Mouse (Mus musculus) kidney, embryonic 16.5 days (tissue): ENCODE results near the gene Reep6. TPM values are rescaled to one million over a fixed set of nuclear protein-coding genes. Genes with fewer than 3 reads are reported as not detected.
A peak's percentile ranks its signal among the peaks of the same experiment; 100 is the strongest.
"Not testable (repeated sequence)": the region's sequence is repeated elsewhere in the genome, so short reads cannot be mapped to it uniquely, and the experiment has no call there.

Source experiments
- ATAC-seq: fragments of 200-750 bp; cut with Nextera tagmentation; 2 replicates; pipeline ENCODE4 v1.8.0; 2017; ENCODE audit warnings: moderate TSS enrichment; ENCODE audit not compliant: low FRiP score, low TSS enrichment
- H3K27ac ChIP-seq: fragments of 300-500 bp; sonication (generic); 2 replicates; pipeline ENCODE4 v1.5.1; 2014; ENCODE audit warnings: low read length
- H3K27me3 ChIP-seq: fragments of 300-500 bp; sonication (generic); 2 replicates; pipeline ENCODE4 v1.6.1; 2014; ENCODE audit warnings: low read length, control low read depth, mixed read lengths; ENCODE audit not compliant: insufficient read depth
- H3K36me3 ChIP-seq: fragments of 300-500 bp; sonication (generic); 2 replicates; pipeline ENCODE4 v1.6.1; 2014; ENCODE audit warnings: low read length, control low read depth, mixed read lengths; ENCODE audit not compliant: insufficient read depth
- H3K4me1 ChIP-seq: fragments of 300-500 bp; sonication (generic); 2 replicates; pipeline ENCODE4 v1.6.1; 2014; ENCODE audit warnings: low read length, control low read depth, mixed read lengths; ENCODE audit not compliant: insufficient read depth
- H3K4me2 ChIP-seq: fragments of 300-500 bp; sonication (generic); replicated peaks from 2 replicates; pipeline ENCODE4 v1.6.1; 2014; ENCODE audit warnings: low read depth, low read length
- H3K4me3 ChIP-seq: fragments of 300-500 bp; sonication (generic); 2 replicates; pipeline ENCODE4 v1.5.1; 2014; ENCODE audit warnings: mild to moderate bottlenecking, low read length
- H3K9ac ChIP-seq: fragments of 300-500 bp; sonication (generic); replicated peaks from 2 replicates; pipeline ENCODE4 v1.6.1; 2014; ENCODE audit warnings: low read length
- H3K9me3 ChIP-seq: fragments of 300-500 bp; sonication (generic); 2 replicates; pipeline ENCODE4 v1.6.1; 2016; ENCODE audit warnings: low read length, control low read depth
- WGBS: fragments of 180-500 bp; shearing (Covaris S2); extraction: QIAGEN DNeasy Blood & Tissue Kit; methylation state at CpG from one replicate; pipeline ENCODE4 v1.1.7; 2014; 5-methylcytosine and 5-hydroxymethylcytosine counted together
- polyA plus RNA-seq: library from polyadenylated mRNA; unstranded; fragments of >200 nt; fragmentation: Nextera tagmentation; extraction: Ambion mirVana; gene quantifications from 2 replicates; pipeline ENCODE4 v1.2.1, GENCODE M21; 2015

Reep6 gene
- polyA plus RNA-seq, 1 experiment from 2014 or later, result 11.0 TPM

DNA sequence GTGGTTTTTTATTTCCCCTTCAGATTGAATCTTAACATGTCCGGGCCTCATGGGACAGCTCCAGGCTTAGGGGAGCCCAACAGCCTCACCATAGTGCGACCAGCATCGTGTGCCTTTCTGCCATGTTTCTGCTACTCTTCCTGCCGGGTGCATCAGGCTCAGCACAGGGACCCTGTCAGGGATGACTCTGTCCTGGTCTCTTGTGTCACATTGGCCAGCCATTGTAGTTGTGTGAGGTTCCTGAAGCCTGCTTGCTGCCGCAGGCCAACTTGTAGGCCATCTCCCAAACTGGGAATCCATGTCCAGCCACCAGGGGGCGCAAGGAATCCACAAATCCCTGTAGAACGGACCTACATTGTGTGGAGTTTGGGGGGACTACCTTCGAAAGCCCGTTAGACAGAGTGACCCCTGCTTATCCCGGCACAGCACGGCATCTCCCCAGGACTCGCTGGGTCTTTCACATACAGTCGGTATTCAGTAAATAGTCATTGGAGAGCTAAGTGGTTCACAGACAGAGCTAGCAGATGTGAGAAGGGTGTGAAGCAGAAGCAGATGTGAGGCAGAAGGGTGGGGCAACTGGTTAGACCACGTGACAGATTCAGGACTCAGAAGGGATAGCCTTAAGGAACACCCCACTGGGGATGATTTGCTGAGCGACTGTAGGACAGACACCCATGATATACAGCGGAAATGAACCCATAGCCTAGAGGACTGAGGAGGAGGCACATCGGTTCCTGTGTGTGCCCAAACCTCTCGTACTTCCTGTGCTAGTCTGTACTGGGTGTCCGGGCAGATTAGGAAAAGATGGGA lies 10.4 kb downstream of the Reep6 start:
- H3K4me2 ChIP-seq, result peak overlapping the region; percentile 28; the same call in 1 of the 2 replicates
- no peaks in the 10 kb centered on the region for H3K36me3 ChIP-seq
- H3K4me1 ChIP-seq, result peaks cover 28% of the 10 kb centered on the region
- 19% methylated on average over 19 of the region's 19 CpGs for WGBS
- H3K9me3 ChIP-seq, result no peaks in the 10 kb centered on the region
- no peak for ATAC-seq
- H3K27ac ChIP-seq, result no peak overlapping the region
- peaks cover 49% of the 10 kb centered on the region for H3K27me3 ChIP-seq
- H3K4me3 ChIP-seq, result no peak overlapping the region
- no peak overlapping the region for H3K9ac ChIP-seq

DNA sequence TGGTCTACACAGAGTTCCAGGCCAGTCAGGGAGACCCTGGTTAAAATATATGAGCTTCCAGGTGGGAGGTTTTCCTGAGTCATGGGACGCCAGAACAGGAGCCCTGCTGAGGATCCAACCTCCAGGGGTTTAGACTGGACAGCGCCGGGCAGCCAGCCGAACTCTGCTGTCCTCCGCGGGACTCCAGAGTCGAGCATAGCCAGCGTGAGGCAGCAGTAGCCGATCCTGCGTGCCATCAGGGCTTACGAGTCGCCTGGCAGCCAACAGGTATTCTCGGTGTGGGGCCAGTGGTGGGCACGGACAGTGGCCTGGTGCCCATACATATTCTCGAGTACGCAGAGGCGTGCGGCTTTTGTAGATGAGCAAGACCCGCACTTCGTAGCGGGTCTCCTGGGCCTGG lies 11.3 kb downstream of the Reep6 start:
- no peak overlapping the region for H3K9ac ChIP-seq
- H3K4me3 ChIP-seq, result no peak overlapping the region
- H3K9me3 ChIP-seq, result no peaks in the 10 kb centered on the region
- H3K27ac ChIP-seq, result no peak overlapping the region
- H3K4me1 ChIP-seq, result peaks cover 31% of the 10 kb centered on the region
- peaks cover 58% of the 10 kb centered on the region for H3K27me3 ChIP-seq
- H3K36me3 ChIP-seq, result no peaks in the 10 kb centered on the region
- ATAC-seq, result no peak
- no peak overlapping the region for H3K4me2 ChIP-seq
- WGBS, result 14% methylated on average over 21 of the region's 21 CpGs

DNA sequence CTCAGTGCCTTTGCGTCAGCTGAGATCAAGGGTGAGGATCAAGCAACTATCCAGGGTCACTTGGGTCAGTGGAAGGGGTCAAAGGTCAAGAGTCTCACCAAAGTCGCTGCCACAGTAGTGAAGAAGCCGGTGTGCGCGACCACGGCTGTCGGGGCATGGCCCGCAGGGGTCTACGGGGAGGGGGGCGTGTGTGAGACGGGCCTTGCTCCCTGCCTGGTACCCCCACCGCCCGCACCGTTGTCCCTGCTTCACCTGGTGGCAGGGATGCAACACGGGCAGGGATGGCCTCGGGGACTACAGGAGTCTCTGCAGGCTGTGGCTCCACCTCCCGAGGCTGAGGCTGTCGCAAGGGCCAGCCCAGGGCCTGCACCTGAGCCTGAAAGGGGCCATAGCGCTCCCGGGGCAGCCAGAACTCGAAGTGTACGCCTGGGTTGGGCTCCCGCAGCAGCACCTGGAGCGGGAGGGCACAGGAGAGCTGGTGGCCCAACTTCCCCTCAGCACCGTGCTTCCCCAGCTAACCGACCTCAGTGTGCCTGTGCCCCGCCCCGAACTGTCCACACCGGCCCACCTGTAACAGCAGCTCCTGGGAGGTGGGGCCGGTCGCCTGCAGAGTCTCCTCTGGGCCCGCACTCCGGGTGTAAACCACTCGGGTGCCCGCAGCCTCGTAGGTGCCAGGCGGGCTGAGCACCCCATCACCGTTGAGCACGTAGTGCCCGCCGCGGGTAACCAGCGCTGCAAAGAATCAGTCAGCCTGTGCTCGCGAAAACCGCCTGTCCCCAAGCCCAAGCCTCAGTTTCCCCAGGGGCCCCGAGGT lies 11.9 kb downstream of the Reep6 start:
- H3K4me3 ChIP-seq, result peak overlapping the region; percentile 40
- 4% methylated on average over 47 of the region's 47 CpGs for WGBS
- peak overlapping the region; percentile 60 for H3K4me2 ChIP-seq
- H3K27me3 ChIP-seq, result peaks cover 63% of the 10 kb centered on the region
- no peak overlapping the region for H3K27ac ChIP-seq
- H3K9me3 ChIP-seq, result no peaks in the 10 kb centered on the region
- H3K4me1 ChIP-seq, result peaks cover 31% of the 10 kb centered on the region
- no peaks in the 10 kb centered on the region for H3K36me3 ChIP-seq
- ATAC-seq, result no peak
- no peak overlapping the region; the same call in 1 of the 2 replicates for H3K9ac ChIP-seq

DNA sequence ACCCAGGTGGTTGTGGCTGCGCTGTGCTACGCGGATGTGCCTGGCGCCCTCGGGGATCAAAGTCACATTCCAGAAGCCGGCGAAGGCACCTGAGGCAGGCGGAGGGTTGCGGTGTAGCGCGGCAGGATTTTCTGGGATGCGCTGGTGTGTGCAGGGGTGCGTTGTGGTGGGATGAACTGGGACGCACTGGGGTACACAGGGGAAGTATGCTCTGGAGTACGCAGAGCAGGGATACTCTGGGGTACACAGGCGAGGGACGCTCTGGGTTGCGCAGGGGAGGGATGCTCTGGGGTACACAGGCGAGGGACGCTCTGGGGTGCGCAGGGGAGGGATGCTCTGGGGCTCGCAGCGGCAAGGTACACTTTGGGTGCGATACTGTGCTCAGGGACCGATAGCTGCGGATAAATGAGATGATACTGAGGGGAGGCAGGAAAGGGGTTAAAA lies 12.6 kb downstream of the Reep6 start:
- Histone ChIP-seq H3K27ac (no peak overlapping the region), H3K4me1 (peaks cover 32% of the 10 kb centered on the region), H3K4me2 (peak overlapping the region; percentile 60), H3K36me3 (no peaks in the 10 kb centered on the region), H3K27me3 (peaks cover 69% of the 10 kb centered on the region), H3K9ac (no peak overlapping the region), H3K4me3 (peak overlapping the region; percentile 40), H3K9me3 (no peaks in the 10 kb centered on the region)
- 2% methylated on average over 26 of the region's 26 CpGs for whole genome bisulfite sequencing
- peak; percentile 17 for ATAC-seq

DNA sequence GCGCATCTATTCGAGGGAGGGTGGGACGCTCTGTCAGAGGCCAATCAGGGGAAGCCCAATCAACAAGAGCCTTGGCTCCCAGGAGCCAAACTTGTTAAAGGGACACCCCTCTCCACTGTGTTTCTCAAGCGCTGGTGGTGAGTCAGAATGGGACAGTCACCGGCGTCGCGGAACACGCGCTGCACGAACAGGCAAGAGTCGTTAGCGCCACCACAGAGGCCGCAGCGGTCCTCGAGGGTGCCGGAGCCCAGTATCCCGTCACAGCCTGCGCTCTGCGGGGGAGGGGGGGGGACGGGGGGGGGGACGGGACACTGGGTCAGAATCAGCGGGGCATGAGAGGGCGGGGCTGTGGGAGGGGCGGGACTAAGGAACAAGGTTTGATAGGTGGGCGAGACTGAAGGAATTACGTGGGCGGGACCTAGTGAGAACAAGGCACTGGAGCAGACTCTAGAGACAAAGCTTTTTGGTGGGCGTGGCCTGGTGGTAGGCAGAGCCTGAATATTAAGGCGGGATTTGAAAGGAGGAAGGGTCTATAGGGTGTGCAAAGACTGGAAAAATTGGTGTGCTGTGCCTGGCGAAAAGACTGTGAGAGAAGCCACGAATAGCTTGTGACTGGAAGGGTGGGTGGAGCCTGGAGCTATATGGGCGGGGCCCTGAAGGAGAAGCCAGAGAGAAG lies 13.1 kb downstream of the Reep6 start:
- Histone ChIP-seq H3K4me3 (peak overlapping the region; percentile 40), H3K4me2 (peak overlapping the region; percentile 60), H3K9ac (peak overlapping the region; percentile 7; the same call in 1 of the 2 replicates), H3K9me3 (no peaks in the 10 kb centered on the region), H3K27me3 (peaks cover 74% of the 10 kb centered on the region), H3K4me1 (peaks cover 36% of the 10 kb centered on the region), H3K36me3 (no peaks in the 10 kb centered on the region), H3K27ac (no peak overlapping the region)
- ATAC-seq, result peak; percentile 69
- 1% methylated on average over 32 of the region's 33 CpGs for WGBS

DNA sequence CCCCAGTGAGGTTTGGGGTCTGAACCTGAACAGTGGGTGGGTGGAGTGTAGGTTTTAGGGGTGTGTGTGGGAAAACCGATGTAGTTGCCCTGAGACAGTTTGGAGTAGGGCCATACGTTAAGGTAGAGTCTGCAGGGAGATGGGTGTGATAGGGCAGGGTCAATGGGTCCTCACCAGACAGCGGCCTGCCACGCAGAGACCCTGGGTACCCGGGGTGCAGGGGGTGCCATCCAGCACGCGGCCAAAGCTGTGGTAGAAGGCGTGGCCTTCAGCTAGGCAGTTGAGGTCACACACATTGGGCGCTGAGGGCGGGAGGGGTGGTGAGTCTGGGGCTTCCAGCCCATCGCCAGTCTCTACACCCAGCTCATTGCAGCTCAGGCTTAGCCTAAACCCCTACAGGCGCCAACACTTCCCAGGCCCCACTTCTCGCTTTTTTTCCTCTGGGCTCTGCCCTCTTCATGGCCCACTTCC lies 13.7 kb downstream of the Reep6 start:
- Histone ChIP-seq H3K4me2 (peak overlapping the region; percentile 60), H3K9ac (peak overlapping the region; percentile 7; the same call in 1 of the 2 replicates), H3K36me3 (no peaks in the 10 kb centered on the region), H3K4me1 (peaks cover 42% of the 10 kb centered on the region), H3K4me3 (peak overlapping the region; percentile 40), H3K27ac (no peak overlapping the region), H3K9me3 (no peaks in the 10 kb centered on the region), H3K27me3 (peaks cover 80% of the 10 kb centered on the region)
- 27% methylated on average over 13 of the region's 13 CpGs for WGBS
- peak; percentile 16 for ATAC-seq

DNA sequence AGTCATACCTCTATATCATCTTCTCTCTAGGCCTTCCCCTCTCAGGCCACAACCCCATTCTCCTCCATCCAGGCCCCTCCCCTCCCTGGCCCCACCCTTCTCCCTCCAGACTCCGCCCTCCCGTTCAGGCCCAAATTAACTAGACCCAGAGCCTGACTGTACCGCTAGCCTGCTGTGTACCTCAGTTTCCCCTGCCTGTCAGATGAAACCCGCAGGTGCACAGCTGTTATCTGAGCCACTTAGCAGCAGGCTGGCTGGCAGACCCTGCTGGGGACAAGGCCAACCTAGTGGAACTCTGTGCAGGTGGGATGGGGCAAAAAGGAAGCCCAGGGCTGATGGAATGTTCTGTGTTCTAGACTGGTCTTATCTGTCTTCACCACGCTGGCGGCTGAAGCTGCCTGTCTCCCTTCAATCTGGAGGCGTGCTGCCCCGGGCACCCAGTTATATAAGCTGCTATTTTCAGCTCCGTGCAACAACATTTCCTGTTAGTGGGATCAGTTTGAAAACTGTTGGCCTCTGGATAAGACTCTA lies 14.4 kb downstream of the Reep6 start:
- Histone ChIP-seq H3K27ac (no peak overlapping the region), H3K36me3 (no peaks in the 10 kb centered on the region), H3K9me3 (no peaks in the 10 kb centered on the region), H3K27me3 (peaks cover 88% of the 10 kb centered on the region), H3K4me1 (peaks cover 48% of the 10 kb centered on the region), H3K4me2 (no peak overlapping the region), H3K4me3 (no peak overlapping the region), H3K9ac (no peak overlapping the region)
- WGBS, result 43% methylated on average over 9 of the region's 9 CpGs
- ATAC-seq, result no peak

DNA sequence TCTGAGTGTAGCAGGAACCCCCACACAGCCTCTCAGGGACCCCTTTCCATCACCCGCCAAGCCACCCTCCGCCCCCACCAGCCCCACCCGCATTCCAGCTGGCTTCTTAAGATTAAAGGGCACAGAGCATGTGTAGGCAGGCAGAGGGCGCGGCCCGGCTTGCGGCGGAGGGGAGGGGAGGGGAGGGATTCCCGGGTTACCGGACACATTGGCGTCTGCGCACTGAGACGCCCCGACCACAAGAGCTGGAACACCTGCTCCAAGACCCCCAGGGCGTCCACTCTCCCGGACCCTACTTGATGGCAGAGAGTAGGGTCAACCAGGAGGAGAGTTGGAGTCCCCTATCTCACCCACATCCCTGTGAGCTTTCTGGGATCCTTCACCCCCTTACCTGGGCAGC lies 15.4 kb downstream of the Reep6 start:
- ATAC-seq, result no peak
- Histone ChIP-seq H3K9ac (peak overlapping the region; percentile 17; the same call in 1 of the 2 replicates), H3K27me3 (peaks cover 96% of the 10 kb centered on the region), H3K4me1 (peaks cover 48% of the 10 kb centered on the region), H3K27ac (no peak overlapping the region), H3K36me3 (no peaks in the 10 kb centered on the region), H3K4me2 (peak overlapping the region; percentile 24; the same call in 1 of the 2 replicates), H3K9me3 (no peaks in the 10 kb centered on the region), H3K4me3 (no peak overlapping the region)
- under 1% methylated on average over 15 of the region's 16 CpGs for WGBS

DNA sequence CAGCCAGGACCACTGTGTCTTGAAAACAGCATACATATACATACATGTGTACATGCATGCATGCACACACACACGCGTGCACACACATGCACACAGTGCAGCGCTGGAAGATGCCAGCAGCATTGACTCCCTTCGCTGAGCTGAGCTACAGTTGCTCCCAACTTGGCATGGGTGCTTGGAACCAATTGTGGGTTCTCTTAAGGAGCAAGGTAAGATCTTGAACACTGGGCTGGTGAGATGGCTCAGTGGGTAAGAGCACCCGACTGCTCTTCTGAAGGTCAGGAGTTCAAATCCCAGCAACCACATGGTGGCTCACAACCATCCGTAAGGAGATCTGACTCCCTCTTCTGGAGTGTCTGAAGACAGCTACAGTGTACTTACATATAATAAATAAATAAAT lies 16.2 kb downstream of the Reep6 start:
- H3K36me3 ChIP-seq, H3K4me2 ChIP-seq, H3K4me3 ChIP-seq, ATAC-seq, H3K9me3 ChIP-seq, H3K9ac ChIP-seq, H3K27ac ChIP-seq: not testable (repeated sequence)
- Histone ChIP-seq H3K4me1 (peaks cover 48% of the 10 kb centered on the region), H3K27me3 (peaks cover 94% of the 10 kb centered on the region)
- WGBS, result 76% methylated on average over 5 of the region's 6 CpGs
